Mouse (Mus musculus): Measurements from ENCODE around the gene Dnajc7.
"Not testable (repeated sequence)": the region's sequence is repeated elsewhere in the genome, so short reads cannot be mapped to it uniquely, and the experiment has no call there.

The Dnajc7 gene

GRCm38 (mm10) chr11:100549466-100549865 is 70.5 kb downstream of the Dnajc7 start:
- no peak for DNase-seq (ENCODE audit: extremely low spot score, low spot score)

GRCm38 (mm10) chr11:100548141-100548540 is 71.8 kb downstream of the Dnajc7 start:
- no peak for DNase-seq (ENCODE audit: extremely low spot score, low spot score)

GRCm38 (mm10) chr11:100546955-100547354 is 73.0 kb downstream of the Dnajc7 start:
- no peak for DNase-seq (ENCODE audit: extremely low spot score, low spot score)

- DNase-seq (ENCODE audit: extremely low spot score, low spot score) = no peak
These were observed 74.3 kb downstream of the Dnajc7 start for GRCm38 (mm10) chr11:100545746-100546085.

GRCm38 (mm10) chr11:100544832-100545745 is 74.9 kb downstream of the Dnajc7 start, which contains the start of gene Ttc25:
TSS of gene Ttc25 (plus strand) at chr11:100545607.
- peak; percentile 89 for DNase-seq (ENCODE audit: extremely low spot score, low spot score)

GRCm38 (mm10) chr11:100541577-100541976 is 78.4 kb downstream of the Dnajc7 start:
- DNase-seq (ENCODE audit: extremely low spot score, low spot score) = no peak

- no peak for DNase-seq (ENCODE audit: extremely low spot score, low spot score)
These were observed 79.0 kb downstream of the Dnajc7 start for GRCm38 (mm10) chr11:100540966-100541365.

GRCm38 (mm10) chr11:100536466-100536865 is 83.5 kb downstream of the Dnajc7 start:
- no peak for DNase-seq (ENCODE audit: extremely low spot score, low spot score)

- DNase-seq (ENCODE audit: extremely low spot score, low spot score) = no peak
These were observed 84.0 kb downstream of the Dnajc7 start for GRCm38 (mm10) chr11:100535996-100536395.

- not testable (repeated sequence) for DNase-seq (ENCODE audit: extremely low spot score, low spot score)
These were observed 85.1 kb downstream of the Dnajc7 start for GRCm38 (mm10) chr11:100534821-100535220.

GRCm38 (mm10) chr11:100534411-100534810 is 85.6 kb downstream of the Dnajc7 start:
- DNase-seq (ENCODE audit: extremely low spot score, low spot score) = not testable (repeated sequence)

- no peak for DNase-seq (ENCODE audit: extremely low spot score, low spot score)
These were observed 86.1 kb downstream of the Dnajc7 start for GRCm38 (mm10) chr11:100533871-100534270.

Measured in neural tube, embryonic 10.5 days (tissue).